Mouse (Mus musculus): ENCODE data around the gene Creb5. TPM values are rescaled to one million over a fixed set of nuclear protein-coding genes. Genes with fewer than 3 reads are reported as not detected.

Gene Creb5
- polyA plus RNA-seq, 1 experiment from 2014 or later = 5.4 TPM

GRCm38 (mm10) chr6:53680046-53680445 lies 393.0 kb downstream of the Creb5 start:
- H3K27ac ChIP-seq (ENCODE audit: low read length) = no peak overlapping the region
- H3K36me3 ChIP-seq (ENCODE audit: insufficient read depth, low read length) = no peaks in the 10 kb centered on the region
- H3K4me3 ChIP-seq (ENCODE audit: low read depth, low read length) = no peak overlapping the region
- TF ChIP-seq CTCF (IDR thresholded peaks at IDR 0.05) (no peak), EP300 (IDR thresholded peaks at IDR 0.05) (no peak)
- no peaks in the 10 kb centered on the region for H3K4me1 ChIP-seq (ENCODE audit: insufficient read depth, low read depth, low read length)
- no peaks in the 10 kb centered on the region for H3K27me3 ChIP-seq (replicated peaks; ENCODE audit: insufficient read depth, low read length)
- no peak overlapping the region for H3K9ac ChIP-seq (replicated peaks; ENCODE audit: low read depth)
- no peak overlapping the region for H3K4me2 ChIP-seq (replicated peaks; ENCODE audit: low read depth, low read length)
- ATAC-seq (no peak), DNase-seq (ENCODE audit: low spot score) (no peak)
- no peaks in the 10 kb centered on the region for H3K9me3 ChIP-seq (ENCODE audit: low read length)
- 85% methylated on average over 8 of the region's 8 CpGs for WGBS

GRCm38 (mm10) chr6:53684416-53684815 lies 397.3 kb downstream of the Creb5 start:
- no peaks in the 10 kb centered on the region for H3K9me3 ChIP-seq (ENCODE audit: low read length)
- 64% methylated on average over 2 of the region's 2 CpGs for WGBS
- TF ChIP-seq CTCF (IDR thresholded peaks at IDR 0.05) = no peak
- no peak for TF ChIP-seq EP300 (IDR thresholded peaks at IDR 0.05)
- no peak overlapping the region for H3K4me3 ChIP-seq (ENCODE audit: low read depth, low read length)
- ATAC-seq = no peak
- DNase-seq (ENCODE audit: low spot score) = no peak
- no peak overlapping the region for H3K27ac ChIP-seq (ENCODE audit: low read length)
- no peaks in the 10 kb centered on the region for H3K36me3 ChIP-seq (ENCODE audit: insufficient read depth, low read length)
- H3K4me2 ChIP-seq (replicated peaks; ENCODE audit: low read depth, low read length) = no peak overlapping the region
- no peaks in the 10 kb centered on the region for H3K4me1 ChIP-seq (ENCODE audit: insufficient read depth, low read depth, low read length)
- H3K9ac ChIP-seq (replicated peaks; ENCODE audit: low read depth) = no peak overlapping the region
- no peaks in the 10 kb centered on the region for H3K27me3 ChIP-seq (replicated peaks; ENCODE audit: insufficient read depth, low read length)

- TF ChIP-seq CTCF (IDR thresholded peaks at IDR 0.05) = no peak
- no peak for TF ChIP-seq EP300 (IDR thresholded peaks at IDR 0.05)
- no peak overlapping the region for H3K9ac ChIP-seq (replicated peaks; ENCODE audit: low read depth)
- H3K4me3 ChIP-seq (ENCODE audit: low read depth, low read length) = no peak overlapping the region
- H3K9me3 ChIP-seq (ENCODE audit: low read length) = no peaks in the 10 kb centered on the region
- no peak for ATAC-seq
- no peak for DNase-seq (ENCODE audit: low spot score)
- no peaks in the 10 kb centered on the region for H3K27me3 ChIP-seq (replicated peaks; ENCODE audit: insufficient read depth, low read length)
- no peaks in the 10 kb centered on the region for H3K36me3 ChIP-seq (ENCODE audit: insufficient read depth, low read length)
- 79% methylated on average over 14 of the region's 14 CpGs for WGBS
- no peaks in the 10 kb centered on the region for H3K4me1 ChIP-seq (ENCODE audit: insufficient read depth, low read depth, low read length)
- no peak overlapping the region for H3K4me2 ChIP-seq (replicated peaks; ENCODE audit: low read depth, low read length)
- no peak overlapping the region for H3K27ac ChIP-seq (ENCODE audit: low read length)
These were observed 398.3 kb downstream of the Creb5 start for GRCm38 (mm10) chr6:53685323-53685722.

- no peaks in the 10 kb centered on the region for H3K4me1 ChIP-seq (ENCODE audit: insufficient read depth, low read depth, low read length)
- H3K9me3 ChIP-seq (ENCODE audit: low read length) = no peaks in the 10 kb centered on the region
- DNase-seq (ENCODE audit: low spot score) (no peak), ATAC-seq (no peak)
- no peak overlapping the region for H3K27ac ChIP-seq (ENCODE audit: low read length)
- no peaks in the 10 kb centered on the region for H3K36me3 ChIP-seq (ENCODE audit: insufficient read depth, low read length)
- no peaks in the 10 kb centered on the region for H3K27me3 ChIP-seq (replicated peaks; ENCODE audit: insufficient read depth, low read length)
- WGBS = 54% methylated on average over 7 of the region's 7 CpGs
- TF ChIP-seq EP300 (IDR thresholded peaks at IDR 0.05) (no peak), CTCF (IDR thresholded peaks at IDR 0.05) (no peak)
- no peak overlapping the region for H3K9ac ChIP-seq (replicated peaks; ENCODE audit: low read depth)
- no peak overlapping the region for H3K4me2 ChIP-seq (replicated peaks; ENCODE audit: low read depth, low read length)
- H3K4me3 ChIP-seq (ENCODE audit: low read depth, low read length) = no peak overlapping the region
These were observed 401.9 kb downstream of the Creb5 start for GRCm38 (mm10) chr6:53688762-53689477.

- H3K9me3 ChIP-seq (ENCODE audit: low read length) = no peaks in the 10 kb centered on the region
- 79% methylated on average over 1 of the region's 1 CpGs for WGBS
- no peak for ATAC-seq
- H3K4me2 ChIP-seq (replicated peaks; ENCODE audit: low read depth, low read length) = no peak overlapping the region
- H3K27me3 ChIP-seq (replicated peaks; ENCODE audit: insufficient read depth, low read length) = no peaks in the 10 kb centered on the region
- no peak overlapping the region for H3K27ac ChIP-seq (ENCODE audit: low read length)
- H3K4me3 ChIP-seq (ENCODE audit: low read depth, low read length) = no peak overlapping the region
- no peak for TF ChIP-seq CTCF (IDR thresholded peaks at IDR 0.05)
- no peak for TF ChIP-seq EP300 (IDR thresholded peaks at IDR 0.05)
- no peaks in the 10 kb centered on the region for H3K36me3 ChIP-seq (ENCODE audit: insufficient read depth, low read length)
- DNase-seq (ENCODE audit: low spot score) = no peak
- H3K9ac ChIP-seq (replicated peaks; ENCODE audit: low read depth) = no peak overlapping the region
- no peaks in the 10 kb centered on the region for H3K4me1 ChIP-seq (ENCODE audit: insufficient read depth, low read depth, low read length)
These were observed 403.9 kb downstream of the Creb5 start for GRCm38 (mm10) chr6:53691006-53691405.

- H3K9ac ChIP-seq (replicated peaks; ENCODE audit: low read depth) = no peak overlapping the region
- no peak for DNase-seq (ENCODE audit: low spot score)
- WGBS = 83% methylated on average over 9 of the region's 9 CpGs
- no peaks in the 10 kb centered on the region for H3K9me3 ChIP-seq (ENCODE audit: low read length)
- TF ChIP-seq CTCF (IDR thresholded peaks at IDR 0.05) = no peak
- H3K27me3 ChIP-seq (replicated peaks; ENCODE audit: insufficient read depth, low read length) = no peaks in the 10 kb centered on the region
- no peak overlapping the region for H3K4me3 ChIP-seq (ENCODE audit: low read depth, low read length)
- ATAC-seq = no peak
- H3K4me1 ChIP-seq (ENCODE audit: insufficient read depth, low read depth, low read length) = no peaks in the 10 kb centered on the region
- H3K36me3 ChIP-seq (ENCODE audit: insufficient read depth, low read length) = no peaks in the 10 kb centered on the region
- H3K27ac ChIP-seq (ENCODE audit: low read length) = no peak overlapping the region
- H3K4me2 ChIP-seq (replicated peaks; ENCODE audit: low read depth, low read length) = no peak overlapping the region
These were observed 408.1 kb downstream of the Creb5 start for GRCm38 (mm10) chr6:53695216-53695615.

- WGBS = 67% methylated on average over 6 of the region's 6 CpGs
- DNase-seq (ENCODE audit: low spot score) = no peak
- Histone ChIP-seq H3K4me3 (ENCODE audit: low read depth, low read length) (no peak overlapping the region), H3K9me3 (ENCODE audit: low read length) (no peaks in the 10 kb centered on the region), H3K27ac (ENCODE audit: low read length) (no peak overlapping the region), H3K36me3 (ENCODE audit: insufficient read depth, low read length) (no peaks in the 10 kb centered on the region), H3K27me3 (replicated peaks; ENCODE audit: insufficient read depth, low read length) (no peaks in the 10 kb centered on the region), H3K9ac (replicated peaks; ENCODE audit: low read depth) (no peak overlapping the region), H3K4me2 (replicated peaks; ENCODE audit: low read depth, low read length) (no peak overlapping the region), H3K4me1 (ENCODE audit: insufficient read depth, low read depth, low read length) (no peaks in the 10 kb centered on the region)
- no peak for TF ChIP-seq CTCF (IDR thresholded peaks at IDR 0.05)
- no peak for TF ChIP-seq EP300 (IDR thresholded peaks at IDR 0.05)
- ATAC-seq = no peak
These were observed 409.4 kb downstream of the Creb5 start for GRCm38 (mm10) chr6:53696471-53696870.

All from lung, postnatal 0 days (tissue).